Mouse (Mus musculus): Measurements from ENCODE around the gene Phtf2.

DNA sequence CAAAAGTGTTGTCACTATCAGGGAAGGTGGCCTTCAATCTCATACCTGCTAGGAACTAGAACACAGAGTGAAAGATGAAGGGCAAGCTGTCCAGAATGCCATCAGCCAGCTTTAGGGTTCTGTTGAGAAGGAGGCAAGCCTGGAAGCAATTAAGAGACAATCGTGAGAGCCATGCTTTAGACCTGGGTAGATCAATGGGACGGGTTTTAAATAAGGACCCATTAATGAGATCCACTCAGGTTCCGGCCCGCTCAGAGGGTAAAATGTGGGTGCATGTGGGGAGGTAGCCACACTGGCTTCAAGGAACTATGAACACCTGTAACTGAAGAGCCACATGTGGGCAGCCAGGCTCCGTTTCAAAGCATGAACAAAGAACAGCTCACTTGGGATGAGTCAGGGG, 128.0 kb downstream of the Phtf2 start:
- TF ChIP-seq GATA1 (IDR thresholded peaks at IDR 0.05; ENCODE audit: borderline replicate concordance, low read length) (no peak), FLI1 (IDR thresholded peaks at IDR 0.05; ENCODE audit: low read length) (no peak)

All from megakaryocyte, embryonic 14.5 days (primary cell).